Mouse (Mus musculus): ENCODE data around the gene Ankrd10. TPM values are rescaled to one million over a fixed set of nuclear protein-coding genes. Genes with fewer than 3 reads are reported as not detected.

Ankrd10 gene
- polyA plus RNA-seq, 1 experiment = not detected

GRCm38 (mm10) chr8:11619091-11619490, 16.5 kb downstream of the Ankrd10 start:
- WGBS = 93% methylated on average over 3 of the region's 3 CpGs
- TF ChIP-seq CTCF (IDR thresholded peaks at IDR 0.05; ENCODE audit: insufficient read depth, low read depth, low read length) (no peak), POLR2A (IDR thresholded peaks at IDR 0.05; ENCODE audit: insufficient read depth, low read depth, low read length) (no peak)
- Histone ChIP-seq H3K27ac (ENCODE audit: insufficient read depth, low read depth, low read length) (no peak overlapping the region), H3K4me3 (ENCODE audit: insufficient read depth, low read depth, low read length) (no peak overlapping the region), H3K4me1 (ENCODE audit: control insufficient read depth, insufficient read depth, low read length) (peaks cover 2% of the 10 kb centered on the region; the same call in 1 of the 2 replicates)

DNA sequence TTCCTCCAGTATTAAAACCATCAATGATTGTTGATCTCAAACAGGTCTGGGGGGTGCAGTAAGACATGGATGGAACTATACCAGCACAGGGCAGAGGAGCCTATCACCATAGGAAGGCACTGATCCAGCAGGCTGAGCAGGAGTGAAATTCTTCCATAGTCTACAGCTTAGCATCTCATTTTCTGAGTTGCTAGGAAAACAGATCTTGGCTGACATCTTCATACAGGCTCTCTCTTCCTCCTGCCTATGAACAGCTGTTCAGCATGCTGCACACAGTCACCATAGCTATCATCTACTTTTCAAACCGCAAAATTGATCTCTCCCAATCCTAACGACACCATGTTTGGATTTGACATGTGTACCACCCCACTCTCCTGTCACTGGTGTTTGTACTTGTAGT, 17.5 kb downstream of the Ankrd10 start:
- Histone ChIP-seq H3K4me1 (ENCODE audit: control insufficient read depth, insufficient read depth, low read length) (peaks cover 2% of the 10 kb centered on the region; the same call in 1 of the 2 replicates), H3K27ac (ENCODE audit: insufficient read depth, low read depth, low read length) (no peak overlapping the region), H3K4me3 (ENCODE audit: insufficient read depth, low read depth, low read length) (no peak overlapping the region)
- WGBS = 75% methylated on average over 2 of the region's 2 CpGs
- TF ChIP-seq POLR2A (IDR thresholded peaks at IDR 0.05; ENCODE audit: insufficient read depth, low read depth, low read length) = no peak
- TF ChIP-seq CTCF (IDR thresholded peaks at IDR 0.05; ENCODE audit: insufficient read depth, low read depth, low read length) = no peak

GRCm38 (mm10) chr8:11616294-11616693, 19.3 kb downstream of the Ankrd10 start:
- no peak overlapping the region for H3K4me3 ChIP-seq (ENCODE audit: insufficient read depth, low read depth, low read length)
- no peak overlapping the region for H3K27ac ChIP-seq (ENCODE audit: insufficient read depth, low read depth, low read length)
- 0% methylated on average over 1 of the region's 1 CpGs for WGBS
- no peaks in the 10 kb centered on the region for H3K4me1 ChIP-seq (ENCODE audit: control insufficient read depth, insufficient read depth, low read length)
- peak; percentile 55 for TF ChIP-seq CTCF (IDR thresholded peaks at IDR 0.05; ENCODE audit: insufficient read depth, low read depth, low read length)
- no peak for TF ChIP-seq POLR2A (IDR thresholded peaks at IDR 0.05; ENCODE audit: insufficient read depth, low read depth, low read length)

DNA sequence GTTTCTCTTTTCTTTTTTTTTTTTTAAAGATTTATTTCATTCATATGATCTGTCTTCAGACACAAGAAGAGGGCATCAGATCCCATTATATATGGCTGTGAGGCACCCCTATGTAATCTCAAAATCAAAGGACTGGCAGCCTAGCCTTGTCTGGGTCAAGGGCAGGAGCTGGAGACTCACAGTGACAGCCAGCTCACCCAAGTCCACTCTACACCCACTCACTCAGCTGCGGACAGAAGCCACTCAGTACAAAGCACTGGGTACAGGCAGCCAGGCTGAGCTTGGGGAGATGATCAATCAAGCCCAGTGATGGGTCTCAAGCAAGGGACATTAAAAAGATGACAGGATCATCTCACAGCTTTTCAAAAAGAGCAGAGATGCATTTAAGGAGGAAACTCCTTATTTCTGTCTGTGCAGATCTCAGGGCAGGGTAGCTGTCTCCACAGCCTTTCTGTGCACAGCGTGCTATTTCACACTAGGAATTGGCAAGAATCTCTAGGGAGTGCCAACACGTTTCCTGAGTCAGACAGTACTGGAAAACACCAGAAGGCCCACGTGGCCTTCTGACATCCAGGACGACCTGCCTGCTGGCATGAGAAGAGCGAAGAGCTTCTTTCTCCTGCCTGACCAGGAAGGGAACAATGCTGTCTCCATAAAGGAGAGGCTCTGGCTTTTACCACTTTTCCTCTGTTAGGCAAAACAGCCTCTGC, 21.3 kb downstream of the Ankrd10 start:
- 56% methylated on average over 6 of the region's 6 CpGs for WGBS
- Histone ChIP-seq H3K4me3 (ENCODE audit: insufficient read depth, low read depth, low read length) (no peak overlapping the region), H3K27ac (ENCODE audit: insufficient read depth, low read depth, low read length) (no peak overlapping the region), H3K4me1 (ENCODE audit: control insufficient read depth, insufficient read depth, low read length) (no peaks in the 10 kb centered on the region)
- TF ChIP-seq POLR2A (IDR thresholded peaks at IDR 0.05; ENCODE audit: insufficient read depth, low read depth, low read length) (no peak), CTCF (IDR thresholded peaks at IDR 0.05; ENCODE audit: insufficient read depth, low read depth, low read length) (no peak)

GRCm38 (mm10) chr8:11608848-11609247, 26.7 kb downstream of the Ankrd10 start:
- WGBS = 98% methylated on average over 9 of the region's 9 CpGs
- TF ChIP-seq POLR2A (IDR thresholded peaks at IDR 0.05; ENCODE audit: insufficient read depth, low read depth, low read length) (no peak), CTCF (IDR thresholded peaks at IDR 0.05; ENCODE audit: insufficient read depth, low read depth, low read length) (no peak)
- Histone ChIP-seq H3K4me3 (ENCODE audit: insufficient read depth, low read depth, low read length) (no peak overlapping the region), H3K27ac (ENCODE audit: insufficient read depth, low read depth, low read length) (no peak overlapping the region), H3K4me1 (ENCODE audit: control insufficient read depth, insufficient read depth, low read length) (no peaks in the 10 kb centered on the region)

- Histone ChIP-seq H3K4me3 (ENCODE audit: insufficient read depth, low read depth, low read length) (no peak overlapping the region), H3K27ac (ENCODE audit: insufficient read depth, low read depth, low read length) (no peak overlapping the region), H3K4me1 (ENCODE audit: control insufficient read depth, insufficient read depth, low read length) (peaks cover 7% of the 10 kb centered on the region)
- whole genome bisulfite sequencing = 29% methylated on average over 14 of the region's 14 CpGs
- TF ChIP-seq POLR2A (IDR thresholded peaks at IDR 0.05; ENCODE audit: insufficient read depth, low read depth, low read length) = no peak
- TF ChIP-seq CTCF (IDR thresholded peaks at IDR 0.05; ENCODE audit: insufficient read depth, low read depth, low read length) = peak; percentile 26; the same call in 1 of the 2 replicates
These were observed 33.4 kb downstream of the Ankrd10 start for GRCm38 (mm10) chr8:11602006-11602680.

DNA sequence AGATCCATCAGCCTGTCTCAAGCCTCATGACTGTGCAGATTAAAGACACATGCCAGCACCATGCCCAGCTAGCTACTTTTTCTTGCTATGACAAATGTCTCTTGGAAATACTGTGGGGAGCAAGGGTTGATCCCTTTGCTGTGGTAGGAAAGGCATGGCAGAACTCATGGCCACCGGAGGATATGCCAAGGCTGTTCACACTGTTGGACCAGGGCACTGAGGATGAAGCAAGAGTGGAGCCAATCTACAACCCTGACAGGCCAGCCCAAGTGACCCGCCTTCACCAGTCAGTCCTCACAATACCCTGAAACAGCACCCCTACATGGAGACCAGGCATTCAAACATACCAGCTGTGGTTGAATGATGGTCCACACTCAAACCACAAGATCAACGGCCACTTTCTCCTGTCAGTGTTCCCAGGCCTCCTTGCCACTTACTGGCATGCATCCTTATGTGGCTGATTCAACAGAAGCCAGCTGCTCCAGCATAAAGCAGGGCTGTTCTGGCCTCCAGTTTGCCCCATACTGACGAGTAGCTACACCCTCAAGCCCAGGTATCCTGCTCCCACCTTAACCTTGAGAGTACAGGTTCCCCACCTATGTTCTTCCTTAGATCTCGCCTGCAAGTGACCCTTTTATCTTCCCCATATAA, 35.1 kb downstream of the Ankrd10 start:
- WGBS = 91% methylated on average over 5 of the region's 5 CpGs

GRCm38 (mm10) chr8:11593222-11593884, 42.2 kb downstream of the Ankrd10 start:
- H3K4me3 ChIP-seq (ENCODE audit: insufficient read depth, low read depth, low read length) = no peak overlapping the region
- H3K27ac ChIP-seq (ENCODE audit: insufficient read depth, low read depth, low read length) = no peak overlapping the region
- no peak for TF ChIP-seq CTCF (IDR thresholded peaks at IDR 0.05; ENCODE audit: insufficient read depth, low read depth, low read length)
- no peaks in the 10 kb centered on the region for H3K4me1 ChIP-seq (ENCODE audit: control insufficient read depth, insufficient read depth, low read length)
- 72% methylated on average over 12 of the region's 12 CpGs for WGBS

More for the DNA sequence above, 35.1 kb downstream of the Ankrd10 start:
- Histone ChIP-seq H3K4me3 (ENCODE audit: insufficient read depth, low read depth, low read length) (no peak overlapping the region), H3K27ac (ENCODE audit: insufficient read depth, low read depth, low read length) (no peak overlapping the region), H3K4me1 (ENCODE audit: control insufficient read depth, insufficient read depth, low read length) (peaks cover 7% of the 10 kb centered on the region)
- TF ChIP-seq POLR2A (IDR thresholded peaks at IDR 0.05; ENCODE audit: insufficient read depth, low read depth, low read length) = no peak
- TF ChIP-seq CTCF (IDR thresholded peaks at IDR 0.05; ENCODE audit: insufficient read depth, low read depth, low read length) = no peak

Measured in olfactory bulb, adult 2 months (tissue).